Mouse (Mus musculus) bone marrow macrophage, adult 2 months (primary cell): ENCODE data around the gene Srrm2.

Experiments used
- CTCF ChIP-seq: IDR thresholded peaks from 2 replicates; pipeline ENCODE4 v1.5.1; 2012; ENCODE audit warnings: low read depth, mild to moderate bottlenecking, low read length, moderate library complexity
- POLR2A ChIP-seq: IDR thresholded peaks from 2 replicates; pipeline ENCODE4 v1.6.1; 2012; ENCODE audit warnings: mild to moderate bottlenecking, low read depth, low read length, borderline replicate concordance

- TF ChIP-seq CTCF (no peak), POLR2A (no peak)
Observed at GRCm38 (mm10) chr17:23758801-23759200, 31.5 kb upstream of the Srrm2 start.
